Comparison of ENCODE assay signal across 10 mouse cellular contexts in genomic region chr3:55828481-55829256, GRCm38 (mm10). TPM values are rescaled to one million over a fixed set of nuclear protein-coding genes. Genes with fewer than 3 reads are reported as not detected.
A peak's percentile ranks its signal among the peaks of the same experiment; 100 is the strongest.
DNase-seq lines count a peak whose midpoint lies in the region; ATAC-seq and TF ChIP-seq lines count a peak whose summit lies in the region.
"Had no signal": no experiment of that assay in that cellular context is flagged by ENCODE, and none has a peak within 500 bp of the region (broad histone marks: within the 10 kb centered on the region; RNA-seq: fewer than 3 reads in every experiment).

No protein-coding gene starts in this region.

- no peak for TF ChIP-seq CTCF in G1E (IDR thresholded peaks at IDR 0.05; ENCODE audit: low read depth, low read length)

- H3K4me3 ChIP-seq in hindbrain, embryonic 12.5 days: no peak overlapping the region
- H3K4me3 ChIP-seq in hindbrain, embryonic 10.5 days: no peak overlapping the region
- no peak overlapping the region for H3K4me3 ChIP-seq in G1E (ENCODE audit: low read depth, low read length)
- no peak overlapping the region for H3K4me3 ChIP-seq in embryonic facial prominence, embryonic 14.5 days (ENCODE audit: low read depth, low read length)
- H3K4me3 ChIP-seq in liver, embryonic 15.5 days (replicated peaks): no peak overlapping the region
- H3K4me3 ChIP-seq: myocyte had no signal

- ATAC-seq in hindbrain, embryonic 12.5 days (ENCODE audit: low FRiP score): peak; percentile 39; the same call in 1 of the 2 replicates
- ATAC-seq in G1E (ENCODE audit: extremely low read depth, insufficient number of reproducible peaks, low FRiP score, poor library complexity, severe bottlenecking): peak; percentile 71
- no peak for ATAC-seq in embryonic facial prominence, embryonic 14.5 days (ENCODE audit: low read depth)
- peak; percentile 70 for ATAC-seq in liver, embryonic 15.5 days (ENCODE audit: insufficient read depth)

- H3K27me3 ChIP-seq in hindbrain, embryonic 12.5 days: no peaks in the 10 kb centered on the region
- no peaks in the 10 kb centered on the region for H3K27me3 ChIP-seq in hindbrain, embryonic 10.5 days (ENCODE audit: insufficient read depth, poor library complexity, severe bottlenecking)
- H3K27me3 ChIP-seq in G1E (ENCODE audit: insufficient read depth, low read length): no peaks in the 10 kb centered on the region
- H3K27me3 ChIP-seq in embryonic facial prominence, embryonic 14.5 days (replicated peaks; ENCODE audit: control insufficient read depth, insufficient read depth, low read length): no peaks in the 10 kb centered on the region
- H3K27me3 ChIP-seq in liver, embryonic 15.5 days: no peaks in the 10 kb centered on the region

- DNase-seq in hindbrain, embryonic 10.5 days (ENCODE audit: low spot score): no peak
- no peak for DNase-seq in G1E (ENCODE audit: low spot score)
- DNase-seq in embryonic facial prominence, embryonic 14.5 days (ENCODE audit: low spot score): peak; percentile 44
- DNase-seq in gastrocnemius, adult 18-20 months (ENCODE audit: low spot score): no peak
- DNase-seq in adrenal gland, postnatal 36 days: no peak
- DNase-seq in left cerebral cortex, postnatal 14 days (ENCODE audit: low spot score in 2 of 2): no peak

- 43% methylated on average over 10 of the region's 10 CpGs for whole genome bisulfite sequencing in hindbrain, embryonic 12.5 days
- WGBS in hindbrain, embryonic 10.5 days: 62% methylated on average over 10 of the region's 10 CpGs
- WGBS in embryonic facial prominence, embryonic 14.5 days: 31% methylated on average over 10 of the region's 10 CpGs
- WGBS in liver, embryonic 15.5 days (ENCODE audit: insufficient replicate concordance): 17% methylated on average over 10 of the region's 10 CpGs

- intact Hi-C loops in left cerebral cortex, postnatal 14 days (cut with DNase I): no loop called here

- H3K9me3 ChIP-seq in hindbrain, embryonic 12.5 days (replicated peaks): no peaks in the 10 kb centered on the region
- H3K9me3 ChIP-seq in hindbrain, embryonic 10.5 days: no peaks in the 10 kb centered on the region
- peaks cover 6% of the 10 kb centered on the region for H3K9me3 ChIP-seq in G1E (replicated peaks)
- no peaks in the 10 kb centered on the region for H3K9me3 ChIP-seq in embryonic facial prominence, embryonic 14.5 days (ENCODE audit: control insufficient read depth, low read length)
- H3K9me3 ChIP-seq in liver, embryonic 15.5 days (replicated peaks): no peaks in the 10 kb centered on the region

- H3K9ac ChIP-seq in hindbrain, embryonic 12.5 days: no peak overlapping the region
- no peak overlapping the region for H3K9ac ChIP-seq in embryonic facial prominence, embryonic 14.5 days (ENCODE audit: low read depth, low read length)
- H3K9ac ChIP-seq in liver, embryonic 15.5 days: no peak overlapping the region

- H3K4me1 ChIP-seq in hindbrain, embryonic 12.5 days: peaks cover 19% of the 10 kb centered on the region
- H3K4me1 ChIP-seq in hindbrain, embryonic 10.5 days (replicated peaks): peaks cover 18% of the 10 kb centered on the region
- H3K4me1 ChIP-seq in G1E (ENCODE audit: insufficient read depth, low read depth, low read length): no peaks in the 10 kb centered on the region
- H3K4me1 ChIP-seq in embryonic facial prominence, embryonic 14.5 days (ENCODE audit: control insufficient read depth, insufficient read depth, low read length): peaks cover 7% of the 10 kb centered on the region
- 0 out of 2 replicates have a peak, but pooled peaks cover 4% of the 10 kb centered on the region for H3K4me1 ChIP-seq in liver, embryonic 15.5 days (replicated peaks)

- H3K4me2 ChIP-seq in hindbrain, embryonic 12.5 days (replicated peaks): no peak overlapping the region
- no peak overlapping the region for H3K4me2 ChIP-seq in embryonic facial prominence, embryonic 14.5 days (ENCODE audit: low read depth, low read length)
- H3K4me2 ChIP-seq in liver, embryonic 15.5 days: no peak overlapping the region

- peak overlapping the region; percentile 52 for H3K27ac ChIP-seq in hindbrain, embryonic 12.5 days
- no peak overlapping the region for H3K27ac ChIP-seq in hindbrain, embryonic 10.5 days
- H3K27ac ChIP-seq in embryonic facial prominence, embryonic 14.5 days (replicated peaks; ENCODE audit: low read depth, low read length): no peak overlapping the region
- no peak overlapping the region for H3K27ac ChIP-seq in liver, embryonic 15.5 days (replicated peaks)

- no peaks in the 10 kb centered on the region for H3K36me3 ChIP-seq in hindbrain, embryonic 12.5 days
- no peaks in the 10 kb centered on the region for H3K36me3 ChIP-seq in hindbrain, embryonic 10.5 days
- no peaks in the 10 kb centered on the region for H3K36me3 ChIP-seq in G1E (replicated peaks)
- H3K36me3 ChIP-seq in embryonic facial prominence, embryonic 14.5 days (ENCODE audit: control insufficient read depth, insufficient read depth, low read length): no peaks in the 10 kb centered on the region
- H3K36me3 ChIP-seq in liver, embryonic 15.5 days (replicated peaks): no peaks in the 10 kb centered on the region

RNA-seq across cellular contexts. Expression of gene Mab21l1, which starts 46.4 kb away (rescaled TPM):
- polyA plus RNA-seq in hindbrain, embryonic 12.5 days (2016; fragmentation: Nextera tagmentation; extraction: Ambion mirVana): 104 and 115 TPM in 2 replicates
- polyA plus RNA-seq in hindbrain, embryonic 10.5 days (2016; fragmentation: Nextera tagmentation; extraction: Ambion mirVana): 26.8 and 57.6 TPM in 2 replicates
- total RNA-seq in G1E (2014; fragmentation: Nextera tagmentation) (not detected in 2 replicates), G1E (2017) (0.16 TPM in 1 of 2 replicates, not detected in the other)
- polyA plus RNA-seq in G1E (2012): not detected in 2 replicates
- polyA plus RNA-seq in embryonic facial prominence, embryonic 14.5 days (2014; fragmentation: Nextera tagmentation; extraction: Ambion mirVana): 21.9 and 24.6 TPM in 2 replicates
- 0.15 TPM in 1 of 2 replicates, not detected in the other for polyA plus RNA-seq in liver, embryonic 15.5 days (2015; fragmentation: Nextera tagmentation; extraction: Ambion mirVana)
- 1 to 10 TPM in 1 of 2 experiments, under 1 TPM in 1; 0.96 to 1.7 TPM for total RNA-seq in gastrocnemius, adult 18-20 months (2021)
- 1 to 10 TPM; 1.1 TPM for total RNA-seq in adrenal gland, postnatal 36 days (2021)
- total RNA-seq in left cerebral cortex, postnatal 14 days (2021): 1 to 10 TPM in 1 of 2 experiments, under 1 TPM in 1; 0.86 to 2.1 TPM
- polyA plus RNA-seq: testis, adult 2 months had no signal

Comparison
In these comparisons a context has a peak if more than half of its experiments do, and no peak if none do; other contexts are left out.
1. RNA of gene Mab21l1, which starts 46.4 kb away (polyA plus RNA-seq): 104 to 115 TPM in hindbrain, embryonic 12.5 days, 26.8 to 57.6 TPM in hindbrain, embryonic 10.5 days and 21.9 to 24.6 TPM in embryonic facial prominence, embryonic 14.5 days; 0.15 TPM in liver, embryonic 15.5 days and not detected in G1E; every median in the first group is over 10 times any median in the second.